Mouse (Mus musculus) ovary, postnatal 36 days (tissue): Measurements from ENCODE around the gene Rai14.

ENCODE experiments used
- DNase-seq: peaks from one replicate; pipeline ENCODE4 v3.0.0; 2022; ENCODE audit warnings: low spot score, mixed read lengths

Gene Rai14

DNA sequence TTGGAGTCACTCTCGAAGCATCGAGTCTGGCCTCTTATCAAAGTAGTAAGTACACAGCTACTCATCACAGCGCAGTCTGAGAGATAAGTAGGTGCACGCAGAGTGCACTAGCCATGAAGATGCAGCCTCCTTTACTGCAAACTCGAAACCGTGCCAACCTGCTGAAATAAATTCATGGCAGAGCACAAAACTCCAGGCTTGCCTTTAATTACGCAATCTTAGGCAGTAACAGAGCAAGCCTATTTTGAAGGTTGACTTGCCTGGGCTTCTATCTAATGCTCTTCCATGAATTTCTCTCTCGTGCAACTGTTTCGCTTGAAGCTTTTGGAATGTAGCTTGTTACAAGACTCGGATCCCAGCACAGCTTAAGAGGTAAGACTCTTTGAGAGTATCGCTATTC is 25.1 kb downstream of the Rai14 start:
- DNase-seq = no peak

DNA sequence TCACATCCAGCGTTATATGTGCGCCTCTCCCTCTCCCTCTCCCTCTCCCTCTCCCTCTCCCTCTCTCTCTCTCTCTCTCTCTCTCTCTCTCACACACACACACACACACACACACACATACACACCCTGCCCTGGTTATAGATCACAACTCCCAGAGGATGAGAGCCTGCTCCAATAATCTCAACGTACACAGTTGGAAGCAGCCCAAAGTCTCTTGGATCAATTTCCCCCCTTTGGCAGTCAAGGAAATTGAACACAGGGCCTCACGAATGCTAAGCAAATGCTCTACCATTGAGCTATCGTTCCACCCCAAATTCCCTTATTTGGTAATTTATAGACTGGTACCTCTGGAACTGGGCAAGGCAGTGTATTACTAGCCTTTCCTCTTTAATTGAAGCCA is 25.7 kb downstream of the Rai14 start:
- DNase-seq = no peak

DNA sequence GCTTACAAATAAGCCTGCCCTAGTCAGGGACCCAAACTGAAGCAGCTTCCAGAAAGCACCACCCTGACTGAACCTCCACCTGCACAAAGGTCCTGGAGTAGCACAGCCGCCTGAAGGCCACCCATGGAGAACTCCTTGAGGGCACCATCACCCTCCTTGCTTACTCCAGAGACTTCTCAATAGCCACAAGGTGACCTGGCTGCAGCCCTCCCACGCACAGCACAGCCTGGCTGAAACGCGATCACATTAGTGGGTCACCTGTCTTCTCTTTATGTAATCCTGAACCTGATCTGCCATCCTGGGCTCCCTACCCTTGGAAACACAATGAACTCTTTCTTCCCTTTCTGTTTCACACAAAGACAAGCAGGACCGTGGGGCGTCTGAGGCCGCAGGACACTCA is 27.1 kb downstream of the Rai14 start:
- no peak for DNase-seq

DNA sequence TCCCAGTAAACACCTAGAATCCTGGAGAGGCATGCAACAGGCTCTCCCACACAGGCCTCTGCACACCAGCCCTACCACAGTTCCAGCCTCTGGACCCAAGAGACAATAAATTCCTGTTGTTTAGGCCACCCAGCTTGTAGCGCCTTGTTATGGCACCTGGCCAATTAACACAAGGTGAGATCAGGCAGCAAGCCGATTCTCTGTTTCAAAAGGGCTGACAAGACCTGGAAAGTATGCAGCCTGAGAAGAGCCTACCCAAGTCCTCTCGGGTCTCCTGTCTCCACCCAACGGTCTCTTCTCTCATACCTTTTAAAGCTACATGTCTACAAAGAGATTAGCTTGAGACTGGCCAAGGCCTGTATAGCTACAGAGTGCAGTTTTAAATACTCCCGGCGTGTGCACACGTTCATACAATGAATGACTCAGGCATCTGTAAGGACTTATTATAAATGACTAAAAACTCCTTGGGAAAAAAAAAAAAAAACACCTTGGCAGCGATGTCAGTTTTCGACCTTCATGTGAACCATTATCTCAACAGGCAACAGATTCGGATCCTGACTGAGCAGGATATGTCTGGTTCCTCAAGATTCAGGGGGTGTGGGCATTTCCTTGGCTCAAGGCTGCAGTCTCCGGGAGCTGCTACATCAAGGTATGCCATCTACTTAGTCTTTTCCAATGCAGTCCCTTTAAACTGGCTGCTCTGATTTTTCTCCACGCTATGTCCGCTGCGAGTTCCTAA is 28.6 kb downstream of the Rai14 start:
- peak; percentile 21 for DNase-seq

DNA sequence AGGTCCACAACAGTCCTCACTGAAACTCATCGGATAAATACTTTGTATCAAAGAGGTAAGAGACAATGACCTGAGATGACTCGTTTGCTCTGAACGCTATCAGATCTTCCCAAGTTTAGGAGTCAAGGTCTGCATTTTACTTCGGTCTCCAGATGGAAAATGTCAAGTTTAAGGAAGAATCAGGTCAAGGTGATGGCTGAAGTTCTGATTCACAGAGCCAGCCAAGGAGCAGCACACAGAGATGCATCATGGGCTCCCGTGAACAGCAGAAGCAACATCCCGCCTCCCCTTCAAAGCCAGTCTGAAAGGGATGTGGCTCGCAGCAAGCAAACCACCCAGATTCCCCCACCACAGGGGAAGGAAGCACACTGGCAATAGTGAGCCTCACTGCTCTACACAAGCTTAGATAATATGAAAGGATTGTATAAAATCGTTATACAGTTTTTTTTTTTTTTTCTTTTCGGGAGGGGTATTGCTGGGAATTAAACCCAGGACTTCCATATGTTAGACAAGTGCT is 30.7 kb downstream of the Rai14 start:
- DNase-seq = no peak

DNA sequence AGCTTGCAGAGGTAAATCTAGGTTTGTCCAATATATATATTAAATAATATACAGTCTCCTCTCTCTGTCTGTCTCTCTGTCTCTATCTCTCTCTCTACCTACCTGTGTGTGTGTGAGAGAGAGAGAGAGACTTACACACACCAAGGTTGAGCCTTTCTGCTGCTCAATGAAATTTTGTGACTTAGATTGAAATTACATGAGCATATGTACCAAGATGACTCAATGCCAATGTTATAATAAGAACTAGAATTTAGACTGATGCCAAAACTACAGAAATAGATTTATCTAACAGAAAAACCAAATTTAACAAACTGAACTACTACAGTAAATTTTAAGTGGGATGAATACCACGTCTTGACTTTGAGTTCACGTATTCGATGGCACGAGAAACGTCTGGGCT is 33.9 kb downstream of the Rai14 start:
- no peak for DNase-seq

DNA sequence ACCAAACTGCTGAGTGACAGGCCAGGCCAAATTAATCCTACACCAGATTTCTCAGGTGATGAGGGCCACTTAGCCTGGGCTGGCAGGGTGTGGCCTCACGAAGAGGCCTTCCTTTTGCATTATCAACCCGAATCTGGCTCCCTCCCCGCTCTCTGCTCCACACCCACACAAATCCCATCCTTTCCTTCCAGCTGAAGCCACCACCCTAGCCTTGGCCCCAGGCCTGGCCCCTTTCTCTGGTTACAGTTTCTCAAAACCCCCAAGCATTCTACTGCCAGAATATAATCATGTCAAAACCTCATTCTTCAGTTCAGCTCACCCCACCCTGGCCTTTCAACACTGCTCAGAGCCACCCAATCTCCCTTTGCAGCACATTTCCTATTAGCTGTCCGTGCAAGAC is 34.9 kb downstream of the Rai14 start:
- DNase-seq = no peak

DNA sequence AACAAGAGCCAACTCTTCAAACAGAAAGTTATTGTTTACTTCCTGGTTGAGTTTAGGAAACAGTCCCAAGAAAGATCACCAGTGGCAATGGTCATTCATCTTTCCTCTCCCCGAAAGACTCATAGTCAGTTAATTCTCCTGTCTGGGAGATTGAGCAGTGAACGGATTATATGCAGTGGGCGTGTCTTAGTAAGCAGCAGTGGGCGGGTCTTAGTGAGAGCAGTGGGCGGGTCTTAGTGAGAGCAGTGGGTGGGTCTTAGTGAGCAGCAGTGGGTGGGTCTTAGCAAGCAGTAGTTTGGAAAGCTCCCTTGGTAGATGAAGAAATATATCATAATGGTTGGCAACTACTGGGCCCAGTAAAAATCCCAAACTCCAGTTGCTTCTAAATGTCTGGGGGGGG is 38.6 kb downstream of the Rai14 start:
- DNase-seq = no peak

DNA sequence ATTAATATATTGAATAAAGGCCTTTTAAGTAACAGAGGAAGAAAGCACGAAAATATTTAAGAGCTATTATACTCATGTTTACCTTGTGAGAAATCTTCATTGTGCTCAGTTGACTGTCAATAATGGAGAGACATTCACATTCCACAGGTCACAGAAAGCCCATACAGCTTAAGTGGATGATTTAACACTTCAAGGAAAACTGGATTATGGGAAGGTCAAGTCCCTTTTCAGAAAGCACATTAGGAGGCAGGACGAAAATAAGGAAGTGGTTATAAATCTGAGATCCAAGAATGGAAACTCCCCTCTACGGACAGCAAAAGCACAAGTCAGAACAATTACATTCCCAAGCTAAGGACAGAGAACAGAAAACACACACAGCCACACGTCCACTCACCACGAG is 41.5 kb downstream of the Rai14 start:
- no peak for DNase-seq

DNA sequence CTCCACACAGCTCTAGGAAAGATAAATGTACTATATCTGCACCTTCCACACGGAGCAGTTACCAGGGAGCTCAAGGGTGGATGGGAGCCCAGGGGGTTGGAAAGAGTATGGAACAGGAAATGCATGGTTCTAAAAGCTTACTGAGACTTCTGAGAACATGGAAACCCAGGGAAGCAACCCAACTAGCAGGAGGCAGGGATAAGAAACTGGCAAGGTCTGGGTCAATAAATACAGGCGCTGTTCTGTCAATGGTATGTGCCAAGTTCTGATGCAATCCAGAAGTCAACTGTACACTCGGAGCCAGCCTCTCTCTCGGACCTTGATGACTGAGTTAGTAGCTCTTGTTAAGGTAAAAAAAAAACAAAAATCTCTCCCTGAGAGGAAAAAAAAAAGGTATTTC is 42.6 kb downstream of the Rai14 start:
- no peak for DNase-seq

DNA sequence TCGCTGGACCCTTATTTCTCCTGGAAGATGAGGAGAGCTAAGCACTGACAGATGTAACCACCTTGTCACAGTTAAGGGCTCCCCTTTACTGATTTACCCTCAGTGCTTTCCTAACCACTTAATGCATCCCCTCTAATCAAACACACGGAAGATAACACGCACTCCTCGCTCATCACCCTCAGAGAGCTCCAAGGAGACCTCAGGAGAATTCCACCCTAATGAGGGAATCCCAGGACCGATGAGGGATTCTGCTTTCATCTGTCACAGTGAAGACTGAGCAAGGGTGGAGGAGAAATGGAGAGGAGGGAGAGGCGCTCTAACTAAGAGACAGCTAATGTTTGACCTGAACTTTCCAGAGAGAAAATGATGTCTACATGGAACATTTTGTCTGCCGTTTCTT is 44.3 kb downstream of the Rai14 start:
- DNase-seq = no peak

DNA sequence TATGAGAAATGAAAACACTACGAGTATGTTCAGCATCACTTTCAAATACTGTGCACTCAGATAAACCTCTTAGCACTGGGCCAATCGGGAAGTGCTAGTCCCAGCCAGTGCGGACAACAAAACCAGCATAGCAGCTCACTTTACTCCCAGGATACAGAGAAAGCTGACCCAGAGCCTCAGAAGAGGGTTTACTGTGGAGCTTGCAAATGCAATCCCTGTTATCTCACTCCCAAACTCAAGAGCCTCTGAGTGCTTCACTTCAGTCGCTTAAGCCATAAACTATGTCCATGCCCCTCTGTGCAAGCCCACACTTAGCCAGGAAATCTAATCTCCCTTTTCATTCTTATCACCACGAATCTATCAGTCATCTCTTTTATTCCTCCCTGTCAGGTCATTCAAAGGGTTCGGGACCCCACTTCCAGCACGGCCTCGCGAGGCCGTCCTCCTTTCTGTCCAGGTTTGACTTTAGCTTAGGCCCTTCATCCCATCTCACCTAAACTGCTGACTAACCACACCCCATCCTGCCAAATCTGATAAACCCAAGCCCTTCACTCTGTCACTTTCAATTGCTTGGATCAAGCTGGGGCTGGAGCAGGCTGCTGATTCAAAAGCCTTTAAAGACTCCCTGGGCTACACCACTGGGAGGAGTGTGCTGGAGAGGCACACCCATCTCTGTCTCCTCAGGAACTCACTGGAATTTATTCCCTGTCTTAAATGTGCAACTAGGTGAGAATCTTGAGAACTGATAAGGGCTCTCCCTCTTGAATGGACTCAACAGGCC is 46.1 kb downstream of the Rai14 start:
- no peak for DNase-seq

DNA sequence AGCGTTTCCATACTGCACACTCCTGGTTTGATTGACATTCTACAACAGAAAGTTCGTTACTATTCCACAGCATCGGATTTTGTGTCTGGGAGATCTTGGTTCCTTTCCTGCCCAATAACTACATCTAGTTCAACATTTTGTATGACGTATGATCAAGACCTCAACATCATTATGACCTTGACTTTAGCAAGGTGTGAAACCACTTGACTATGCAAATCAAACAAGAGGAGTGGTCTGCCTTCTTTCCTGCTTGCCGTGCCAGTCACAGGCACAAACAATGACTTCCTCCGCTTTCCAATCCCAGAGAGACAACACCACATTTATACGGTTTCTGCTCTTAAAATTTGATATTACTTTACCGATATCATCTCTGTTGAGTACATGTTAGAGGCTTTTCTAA is 48.6 kb downstream of the Rai14 start:
- DNase-seq = no peak

DNA sequence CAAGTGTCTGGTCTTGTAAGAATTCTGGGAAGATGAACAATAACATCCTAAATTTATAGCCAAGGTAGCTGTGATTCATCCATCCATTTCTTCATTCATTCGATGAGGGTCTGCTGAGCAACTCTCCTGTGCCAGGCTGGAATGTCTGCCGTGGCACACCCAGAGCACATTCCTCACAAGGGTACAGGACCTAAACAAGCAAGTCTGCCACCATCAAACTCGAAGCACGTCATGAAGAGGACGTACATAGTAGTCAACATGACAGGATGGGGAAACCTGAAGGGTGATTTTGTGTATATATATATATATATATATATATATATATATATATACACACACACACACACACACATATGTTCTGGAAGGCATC is 49.9 kb downstream of the Rai14 start:
- no peak for DNase-seq

DNA sequence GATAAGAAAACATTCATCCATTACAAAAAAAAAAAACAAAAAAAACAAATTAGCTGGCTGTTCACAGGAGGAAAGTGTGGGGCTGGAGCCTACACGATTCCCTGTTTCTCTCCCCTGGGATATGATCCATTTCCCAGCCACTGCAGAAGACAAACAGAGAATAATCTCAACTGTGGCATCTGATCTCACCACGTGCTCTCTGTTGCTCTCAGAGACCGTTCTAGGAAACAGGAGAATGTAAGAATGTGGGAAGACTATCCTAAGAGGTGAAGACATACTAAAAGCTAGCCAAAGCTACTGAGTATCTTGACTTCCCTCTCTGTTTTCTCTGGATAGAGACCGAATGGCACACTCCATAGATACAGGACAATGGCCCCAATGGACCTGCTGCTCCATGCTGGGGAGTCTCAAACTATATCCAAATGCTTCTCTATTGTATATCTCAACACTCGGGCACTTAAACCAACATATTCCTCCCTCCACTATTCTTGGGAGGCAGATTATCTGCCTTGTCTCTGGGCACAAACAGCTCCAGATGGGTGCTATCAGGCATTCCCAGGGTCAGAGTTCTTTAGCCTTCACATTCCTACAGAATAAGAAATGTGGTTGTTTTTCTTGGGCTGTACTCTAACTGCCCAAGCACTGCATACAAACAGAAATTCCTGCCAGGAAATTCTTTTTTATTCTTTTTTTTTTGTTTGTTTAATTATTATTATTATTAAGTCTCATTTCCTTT is 50.5 kb downstream of the Rai14 start:
- DNase-seq = no peak

DNA sequence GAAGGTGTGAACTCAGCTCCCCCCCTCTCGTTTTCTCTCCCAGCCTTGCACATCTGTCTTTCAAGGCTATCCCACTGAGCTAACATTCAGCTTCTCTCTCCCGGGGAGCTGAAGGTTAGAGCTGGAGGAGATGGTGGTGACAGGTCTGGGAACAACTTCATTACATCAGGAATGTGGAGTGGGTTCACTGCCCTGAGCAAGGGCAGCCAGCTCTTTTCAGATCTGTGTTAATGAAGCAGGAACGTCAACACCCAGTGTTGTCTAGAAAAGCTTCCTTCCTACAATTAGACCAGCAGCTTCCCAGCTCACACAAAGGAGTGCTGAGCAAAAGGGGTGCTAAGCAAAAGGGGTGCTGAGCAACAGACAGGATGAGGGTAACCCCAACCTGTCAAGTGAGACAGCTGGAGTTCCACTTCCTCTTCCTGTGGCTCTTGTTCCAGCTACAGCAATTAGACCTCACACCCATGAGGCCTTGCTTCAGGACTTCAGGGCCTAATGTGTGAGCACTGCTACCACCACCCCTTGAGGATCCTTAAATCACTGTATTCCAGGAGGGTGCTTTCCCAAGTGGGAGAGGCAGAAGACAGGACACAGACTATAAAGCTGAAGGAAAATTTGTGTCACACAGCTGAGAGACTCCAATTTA is 52.3 kb downstream of the Rai14 start:
- DNase-seq = no peak

DNA sequence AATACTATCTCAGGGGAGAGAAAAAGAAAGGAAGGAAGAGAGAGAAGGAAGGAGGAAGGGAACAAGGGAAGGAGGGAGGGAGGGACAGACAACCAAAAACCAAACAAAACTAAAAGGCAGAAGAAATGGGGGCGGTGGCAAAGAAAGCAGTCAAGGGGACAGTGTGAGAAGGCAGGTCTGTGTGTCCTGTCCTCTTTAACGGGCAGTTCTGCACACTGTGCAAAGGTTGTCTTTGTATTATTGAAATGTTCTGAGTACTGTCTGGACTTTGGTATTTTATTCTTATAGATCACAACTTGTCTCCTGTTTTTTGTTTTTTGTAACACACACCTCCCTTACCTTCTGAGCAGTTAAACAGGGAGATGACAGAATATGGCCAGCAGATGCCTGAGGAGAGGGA is 55.6 kb downstream of the Rai14 start:
- no peak for DNase-seq

DNA sequence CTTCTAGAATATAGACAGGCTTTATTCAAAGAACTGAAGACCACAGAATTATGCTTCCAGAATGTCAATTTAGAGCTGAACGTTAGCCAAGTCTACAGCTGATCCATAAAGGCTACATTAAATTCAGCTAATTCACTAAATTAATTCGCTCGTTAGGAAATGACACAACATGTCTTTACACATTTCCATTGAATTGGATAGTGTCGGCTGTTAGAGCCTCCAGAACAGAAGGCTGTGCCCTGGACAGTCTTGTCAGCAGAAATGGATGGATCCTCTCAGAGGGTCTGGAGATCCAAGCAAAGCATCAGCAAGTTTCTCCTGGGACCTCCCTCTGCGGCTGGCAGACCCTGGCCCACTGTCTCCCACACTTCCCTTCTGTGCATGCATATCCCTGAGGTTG is 58.3 kb downstream of the Rai14 start:
- DNase-seq = no peak

DNA sequence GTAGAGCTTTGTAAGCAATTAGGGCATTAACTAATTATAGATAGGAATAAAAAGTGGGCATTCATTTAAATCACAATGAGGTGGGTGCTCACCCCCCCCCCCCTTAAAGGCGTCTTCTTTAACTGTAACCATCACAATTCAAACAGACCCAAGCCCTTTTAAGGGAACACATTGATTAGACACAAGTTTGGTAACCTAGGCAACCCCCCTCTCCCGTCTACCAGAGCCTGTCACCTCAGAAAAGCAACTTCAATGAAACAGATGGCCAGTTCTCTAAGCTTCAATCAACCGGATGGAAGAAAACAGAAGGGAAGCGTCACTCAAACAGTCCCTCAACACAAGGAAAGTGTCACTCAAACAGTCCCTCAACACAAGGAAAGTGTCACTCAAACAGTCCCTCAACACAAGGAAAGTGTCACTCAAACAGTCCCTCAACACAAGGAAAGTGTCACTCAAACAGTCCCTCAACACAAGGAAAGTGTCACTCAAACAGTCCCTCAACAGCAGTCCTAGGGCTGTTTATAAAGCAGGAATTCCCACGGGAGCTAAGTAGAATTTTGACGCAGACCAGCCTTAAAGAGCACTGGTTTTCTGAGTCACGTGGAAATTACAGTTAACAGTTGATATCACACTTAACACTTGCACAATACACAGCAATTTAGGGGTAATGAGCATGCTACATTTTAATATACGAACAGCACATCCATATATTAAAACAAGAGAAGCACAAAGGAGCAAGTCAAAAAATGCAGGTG is 59.1 kb downstream of the Rai14 start:
- no peak for DNase-seq

DNA sequence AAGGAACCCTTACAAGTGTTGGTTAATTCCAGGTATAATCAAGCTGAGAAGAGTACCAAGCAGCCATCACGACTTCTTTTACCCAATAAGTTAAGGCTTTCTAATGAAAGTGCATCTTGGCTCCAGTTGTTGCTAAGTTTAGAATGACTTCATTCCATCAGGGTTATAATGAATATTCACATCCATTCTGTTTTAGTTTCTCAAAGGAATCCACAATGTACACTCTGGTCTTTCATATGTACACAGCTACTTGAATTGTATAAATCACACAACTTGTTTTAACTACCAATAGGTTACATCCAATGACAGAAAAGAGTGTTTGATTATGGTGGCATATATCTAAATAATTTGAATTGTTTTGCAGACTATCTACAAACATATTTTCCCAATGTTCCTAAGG is 59.7 kb downstream of the Rai14 start:
- DNase-seq = no peak

DNA sequence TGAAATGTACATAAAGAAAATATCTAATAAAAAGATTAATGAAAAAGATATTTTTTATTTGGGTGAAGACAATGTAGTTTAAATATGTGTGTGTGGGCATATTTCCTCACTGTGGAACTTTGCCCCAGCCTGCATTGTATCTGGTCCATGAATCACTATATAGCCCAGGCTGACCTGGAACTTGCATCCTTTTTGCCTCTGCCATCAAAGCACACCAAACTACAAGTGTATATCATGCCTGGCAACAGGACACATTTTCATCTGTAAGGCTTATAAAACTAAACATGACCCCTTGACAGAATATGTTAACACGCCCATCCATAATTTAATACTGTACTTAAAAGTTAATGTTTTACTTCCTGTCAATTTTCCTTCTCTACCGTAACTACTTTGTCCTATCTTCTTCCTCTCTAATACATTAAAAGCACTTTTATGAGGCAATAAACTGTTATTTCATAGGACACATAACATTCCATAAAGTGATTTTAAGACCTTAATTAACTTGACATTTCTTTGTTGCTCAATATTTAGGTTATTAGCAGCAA is 61.4 kb downstream of the Rai14 start:
- DNase-seq = no peak
